Comparison of ENCODE assay signal across 13 mouse cellular contexts in the genomic region with DNA sequence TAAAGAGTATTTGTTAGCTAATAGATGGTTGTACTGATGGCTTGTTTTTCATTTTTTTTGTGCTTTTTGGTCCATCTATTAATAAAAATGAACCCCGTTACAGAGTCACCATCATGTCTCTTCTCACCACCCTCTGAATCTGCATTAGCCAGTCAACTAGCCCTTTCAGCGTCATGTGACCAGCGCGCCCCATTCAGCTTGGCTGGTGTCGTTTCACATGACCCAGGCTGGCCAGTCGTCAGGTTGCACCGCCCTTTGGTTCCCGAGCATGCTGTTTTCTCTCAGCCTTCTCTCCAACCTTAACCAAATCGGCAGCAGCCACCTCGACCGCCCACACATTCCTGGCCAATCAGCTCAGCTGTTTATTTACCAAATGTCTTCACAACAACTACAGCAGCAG. TPM values are rescaled to one million over a fixed set of nuclear protein-coding genes. Genes with fewer than 3 reads are reported as not detected.
DNase-seq lines count a peak whose midpoint lies in the region; ATAC-seq and TF ChIP-seq lines count a peak whose summit lies in the region.
"Had no signal": no experiment of that assay in that cellular context is flagged by ENCODE, and none has a peak within 500 bp of the region (broad histone marks: within the 10 kb centered on the region; RNA-seq: fewer than 3 reads in every experiment).

No protein-coding gene starts in this region.

- peaks cover 7% of the 10 kb centered on the region for H3K4me1 ChIP-seq in heart, adult 2 months (ENCODE audit: control insufficient read depth, insufficient read depth, low read length)
- H3K4me1 ChIP-seq in limb, embryonic 13.5 days = peaks cover 24% of the 10 kb centered on the region
- H3K4me1 ChIP-seq in limb, embryonic 10.5 days = peaks cover 8% of the 10 kb centered on the region
- H3K4me1 ChIP-seq in MEL (ENCODE audit: control insufficient read depth in 1 of 2, insufficient read depth in 2 of 2, low read length in 2 of 2) = peaks cover 25 to 27% of the 10 kb centered on the region in 2 experiments; a peak in 3 of 4 replicates
- peaks cover 7% of the 10 kb centered on the region for H3K4me1 ChIP-seq in cerebellum, adult 2 months (ENCODE audit: control insufficient read depth, insufficient read depth, low read length)

- no peak overlapping the region for H3K4me2 ChIP-seq in limb, embryonic 13.5 days (replicated peaks)
- H3K4me2 ChIP-seq in myocyte (ENCODE audit: low read depth) = no peak overlapping the region
- H3K4me2 ChIP-seq: heart, embryonic 13.5 days; hindbrain, embryonic 13.5 days had no signal

- no peaks in the 10 kb centered on the region for H3K27me3 ChIP-seq in heart, adult 2 months (ENCODE audit: control insufficient read depth, insufficient read depth, low read length)
- H3K27me3 ChIP-seq in limb, embryonic 13.5 days = no peaks in the 10 kb centered on the region
- H3K27me3 ChIP-seq in limb, embryonic 10.5 days (ENCODE audit: low read depth, poor library complexity, severe bottlenecking) = no peaks in the 10 kb centered on the region
- H3K27me3 ChIP-seq in MEL (ENCODE audit: control insufficient read depth in 1 of 2, insufficient read depth in 2 of 2, low read length in 2 of 2) (no peaks in the 10 kb centered on the region), myocyte (ENCODE audit: control insufficient read depth, insufficient read depth, insufficient read length) (no peaks in the 10 kb centered on the region)
- no peaks in the 10 kb centered on the region for H3K27me3 ChIP-seq in cerebellum, adult 2 months (ENCODE audit: control insufficient read depth, insufficient read depth, low read length)
- H3K27me3 ChIP-seq: heart, embryonic 13.5 days; hindbrain, embryonic 13.5 days had no signal

- no peak overlapping the region for H3K9ac ChIP-seq in heart, adult 2 months (ENCODE audit: low read depth, low read length)
- H3K9ac ChIP-seq in limb, embryonic 13.5 days = no peak overlapping the region
- no peak overlapping the region for H3K9ac ChIP-seq in MEL (ENCODE audit: control insufficient read depth, low read depth, low read length, poor library complexity, severe bottlenecking)
- H3K9ac ChIP-seq: heart, embryonic 13.5 days; hindbrain, embryonic 13.5 days had no signal

- no peaks in the 10 kb centered on the region for H3K9me3 ChIP-seq in limb, embryonic 13.5 days
- H3K9me3 ChIP-seq in limb, embryonic 10.5 days (replicated peaks) = no peaks in the 10 kb centered on the region
- no peaks in the 10 kb centered on the region for H3K9me3 ChIP-seq in MEL (replicated peaks; ENCODE audit: insufficient read depth, low read length)
- H3K9me3 ChIP-seq: heart, embryonic 13.5 days; hindbrain, embryonic 13.5 days had no signal

- no peak for TF ChIP-seq RAD21 in MEL (IDR thresholded peaks at IDR 0.05; ENCODE audit: low read depth, low read length)

- peaks cover 5% of the 10 kb centered on the region for H3K79me2 ChIP-seq in heart, adult 2 months (replicated peaks; ENCODE audit: control insufficient read depth, insufficient read depth, low read length)
- H3K79me2 ChIP-seq in MEL (ENCODE audit: control insufficient read depth, insufficient read depth, low read length, poor library complexity) (peaks cover 42% of the 10 kb centered on the region), myocyte (ENCODE audit: control insufficient read depth, insufficient read depth) (peaks cover 68% of the 10 kb centered on the region)

- TF ChIP-seq POLR2A in heart, adult 2 months (IDR thresholded peaks at IDR 0.05; ENCODE audit: insufficient read depth, low read depth, low read length) = 0 out of 2 replicates have a peak, but pooled peaks have one; percentile 15
- TF ChIP-seq POLR2A in MEL (IDR thresholded peaks at IDR 0.05; ENCODE audit: control insufficient read depth in 1 of 2, insufficient read depth in 1 of 2, low read depth in 1 of 2, low read length in 2 of 2, poor library complexity in 1 of 2) (no peak; a peak in 1 of 4 replicates), myocyte (IDR thresholded peaks at IDR 0.05; ENCODE audit: insufficient read length, low read depth) (peak; percentile 50)
- no peak for TF ChIP-seq POLR2A in cerebellum, adult 2 months (IDR thresholded peaks at IDR 0.05; ENCODE audit: borderline replicate concordance, insufficient read depth, low read length)

- 0 out of 2 replicates have a peak, but pooled peaks have one; percentile 42 for TF ChIP-seq EP300 in heart, adult 2 months (IDR thresholded peaks at IDR 0.05; ENCODE audit: insufficient read depth, low read depth, low read length)
- TF ChIP-seq EP300 in MEL (IDR thresholded peaks at IDR 0.05; ENCODE audit: low read depth in 1 of 2, low read length in 2 of 2) = no peak

- H3K27ac ChIP-seq in heart, adult 2 months = no peak overlapping the region
- H3K27ac ChIP-seq in limb, embryonic 13.5 days = no peak overlapping the region
- no peak overlapping the region for H3K27ac ChIP-seq in limb, embryonic 10.5 days
- H3K27ac ChIP-seq in MEL (ENCODE audit: control insufficient read depth, low read depth, low read length) = no peak overlapping the region
- no peak overlapping the region for H3K27ac ChIP-seq in cerebellum, adult 2 months (ENCODE audit: insufficient read depth, low read length)
- H3K27ac ChIP-seq: heart, embryonic 13.5 days; hindbrain, embryonic 13.5 days had no signal

- H3K36me3 ChIP-seq in heart, adult 2 months (ENCODE audit: control insufficient read depth, insufficient read depth, low read length) = peaks cover 63% of the 10 kb centered on the region
- H3K36me3 ChIP-seq in limb, embryonic 13.5 days = peaks cover 79% of the 10 kb centered on the region
- H3K36me3 ChIP-seq in limb, embryonic 10.5 days = peaks cover 94% of the 10 kb centered on the region
- H3K36me3 ChIP-seq in MEL (ENCODE audit: control insufficient read depth in 1 of 2, insufficient read depth in 2 of 2, low read length in 2 of 2) = peaks cover 72 to 81% of the 10 kb centered on the region in 2 experiments
- H3K36me3 ChIP-seq in myocyte (ENCODE audit: control insufficient read depth, insufficient read depth) = peaks cover 88% of the 10 kb centered on the region

- DNase-seq in heart, adult 2 months = no peak
- DNase-seq in heart, adult 8-10 months (ENCODE audit: low spot score) = no peak
- no peak for DNase-seq in limb, embryonic 10.5 days (ENCODE audit: low spot score)
- DNase-seq in MEL (ENCODE audit: low read depth, low spot score) = peak; percentile 63
- DNase-seq in urinary bladder, postnatal 36 days (ENCODE audit: low spot score in 2 of 2) = no peak
- DNase-seq in cerebellum, adult 2 months = no peak
- DNase-seq: cerebellum, adult 18-20 months; layer of hippocampus, adult 9-11 months; right cerebral cortex, postnatal 14 days had no signal

- no peak for TF ChIP-seq CTCF in heart, adult 2 months (IDR thresholded peaks at IDR 0.05)
- TF ChIP-seq CTCF in MEL (IDR thresholded peaks at IDR 0.05 in 2 of 3, conservative IDR thresholded peaks at IDR 0.05 in 1 of 3; ENCODE audit: control insufficient read depth in 1 of 3, insufficient read depth in 1 of 3, low read depth in 2 of 3, low read length in 3 of 3, poor library complexity in 1 of 3, severe bottlenecking in 1 of 3) = no peak
- TF ChIP-seq CTCF in cerebellum, adult 2 months (IDR thresholded peaks at IDR 0.05; ENCODE audit: borderline replicate concordance, insufficient read depth, low read depth, low read length) = no peak

- 41% methylated on average over 11 of the region's 11 CpGs for WGBS in heart, adult 2 months
- 74% methylated on average over 11 of the region's 11 CpGs for WGBS in limb, embryonic 13.5 days
- 81% methylated on average over 11 of the region's 11 CpGs for WGBS in limb, embryonic 10.5 days
- WGBS in cerebellum, adult 2 months = 56% methylated on average over 11 of the region's 11 CpGs

- H3K4me3 ChIP-seq in heart, adult 2 months = peak overlapping the region; percentile 4; the same call in 1 of the 2 replicates
- H3K4me3 ChIP-seq in limb, embryonic 13.5 days = peak overlapping the region; percentile 3; the same call in 1 of the 2 replicates
- no peak overlapping the region for H3K4me3 ChIP-seq in limb, embryonic 10.5 days
- H3K4me3 ChIP-seq in MEL (ENCODE audit: control insufficient read depth in 1 of 2, insufficient read depth in 1 of 2, low read depth in 2 of 2, low read length in 2 of 2) = no peak overlapping the region
- H3K4me3 ChIP-seq in myocyte = no peak overlapping the region
- no peak overlapping the region for H3K4me3 ChIP-seq in cerebellum, adult 2 months (replicated peaks; ENCODE audit: insufficient read depth, low read depth, low read length)
- H3K4me3 ChIP-seq: heart, embryonic 13.5 days; hindbrain, embryonic 13.5 days had no signal

- H3ac ChIP-seq in myocyte (ENCODE audit: control insufficient read depth, insufficient read length) = no peak overlapping the region

- ATAC-seq in limb, embryonic 13.5 days (ENCODE audit: low FRiP score, low read depth) = no peak

- intact Hi-C loops in heart, adult 2 months (cut with DNase I) = no loop called here

RNA-seq across cellular contexts. Expression of gene Srsf3, which starts 6.9 kb away (rescaled TPM):
- total RNA-seq in heart, adult 2 months (2021) = 10 to 100 TPM; 64.5 to 84.9 TPM
- polyA plus RNA-seq in heart, adult 2 months (2012; rRNA removed) = 84.5 and 104 TPM in 2 replicates
- total RNA-seq in heart, adult 8-10 months (2022) = 10 to 100 TPM; 52.6 to 73.3 (median 70.5) TPM
- polyA plus RNA-seq in limb, embryonic 13.5 days (2015; fragmentation: Nextera tagmentation; extraction: Ambion mirVana) = 694 and 714 TPM in 2 replicates
- 820 and 832 TPM in 2 replicates for polyA plus RNA-seq in limb, embryonic 10.5 days (2016; fragmentation: Nextera tagmentation; extraction: Ambion mirVana)
- total RNA-seq in MEL (2012; rRNA removed) = 312 and 367 TPM in 2 replicates
- polyA plus RNA-seq in MEL (2012; ENCODE audit: insufficient read depth in 1 of 2, insufficient read length in 2 of 2, low read depth in 1 of 2, low replicate concordance in 2 of 2, missing spikeins in 1 of 2) (100 to 1,000 TPM; 326 to 556 TPM), myocyte (2012; fragmentation: generic; extraction: Trizol) (98.2 TPM)
- polyA plus RNA-seq in cerebellum, adult 2 months (2012; rRNA removed) = 129 and 136 TPM in 2 replicates

RNA-seq across cellular contexts. Expression of gene Stk38, which starts 31.6 kb away (rescaled TPM):
- 10 to 100 TPM; 29.5 to 32.5 TPM for total RNA-seq in heart, adult 2 months (2021)
- 41.6 and 50.5 TPM in 2 replicates for polyA plus RNA-seq in heart, adult 2 months (2012; rRNA removed)
- total RNA-seq in heart, adult 8-10 months (2022) = 10 to 100 TPM; 26.4 to 31.4 (median 29.0) TPM
- 119 and 120 TPM in 2 replicates for polyA plus RNA-seq in limb, embryonic 13.5 days (2015; fragmentation: Nextera tagmentation; extraction: Ambion mirVana)
- polyA plus RNA-seq in limb, embryonic 10.5 days (2016; fragmentation: Nextera tagmentation; extraction: Ambion mirVana) = 116 and 131 TPM in 2 replicates
- 14.4 and 17.1 TPM in 2 replicates for total RNA-seq in MEL (2012; rRNA removed)
- polyA plus RNA-seq in MEL (2012; ENCODE audit: insufficient read depth in 1 of 2, insufficient read length in 2 of 2, low read depth in 1 of 2, low replicate concordance in 2 of 2, missing spikeins in 1 of 2) (100 to 1,000 TPM in 1 of 2 experiments, 10 to 100 TPM in 1; 49.3 to 290 TPM), myocyte (2012; fragmentation: generic; extraction: Trizol) (28.3 TPM)
- polyA plus RNA-seq in cerebellum, adult 2 months (2012; rRNA removed) = 82.8 and 86.7 TPM in 2 replicates

RNA-seq across cellular contexts. Expression of gene Cdkn1a, which starts 51.4 kb away (rescaled TPM):
- total RNA-seq in heart, adult 2 months (2021) = 100 to 1,000 TPM in 1 of 2 experiments, 10 to 100 TPM in 1; 56.4 to 156 TPM
- 30.4 and 37.3 TPM in 2 replicates for polyA plus RNA-seq in heart, adult 2 months (2012; rRNA removed)
- 10 to 100 TPM; 11.7 to 32.6 (median 22.3) TPM for total RNA-seq in heart, adult 8-10 months (2022)
- 91.0 and 92.1 TPM in 2 replicates for polyA plus RNA-seq in limb, embryonic 13.5 days (2015; fragmentation: Nextera tagmentation; extraction: Ambion mirVana)
- 22.2 and 28.8 TPM in 2 replicates for polyA plus RNA-seq in limb, embryonic 10.5 days (2016; fragmentation: Nextera tagmentation; extraction: Ambion mirVana)
- 2.0 and 2.3 TPM in 2 replicates for total RNA-seq in MEL (2012; rRNA removed)
- polyA plus RNA-seq in MEL (2012; ENCODE audit: insufficient read depth in 1 of 2, insufficient read length in 2 of 2, low read depth in 1 of 2, low replicate concordance in 2 of 2, missing spikeins in 1 of 2) = 10 to 100 TPM in 1 of 2 experiments, not detected in 1; 21.0 TPM
- 2,069 TPM for polyA plus RNA-seq in myocyte (2012; fragmentation: generic; extraction: Trizol)
- polyA plus RNA-seq in cerebellum, adult 2 months (2012; rRNA removed) = 12.6 and 19.4 TPM in 2 replicates

Comparison
In these comparisons a context has a peak if more than half of its experiments do, and no peak if none do; other contexts are left out.
1. H3K4me3 ChIP-seq: peak in heart, adult 2 months (single experiment) and limb, embryonic 13.5 days (single experiment); none in limb, embryonic 10.5 days (single experiment), MEL (0 of 2), myocyte (single experiment) and cerebellum, adult 2 months (single experiment).
2. POLR2A ChIP-seq: peak in heart, adult 2 months (single experiment) and myocyte (single experiment); none in MEL (0 of 2) and cerebellum, adult 2 months (single experiment).
3. RNA of gene Cdkn1a, which starts 51.4 kb away (polyA plus RNA-seq): 2,069 TPM in myocyte (single experiment); 91.0 to 92.1 TPM in limb, embryonic 13.5 days, 30.4 to 37.3 TPM in heart, adult 2 months, 22.2 to 28.8 TPM in limb, embryonic 10.5 days, 21.0 TPM in MEL and 12.6 to 19.4 TPM in cerebellum, adult 2 months; every median in the first group is over 10 times any median in the second.